Mouse (Mus musculus) heart, adult 2 months (tissue): Measurements from ENCODE around the gene Pex6.

Experiments
- CTCF ChIP-seq: fragments of 200-600 bp; IDR thresholded peaks from 2 replicates; pipeline ENCODE4 v1.8.1; 2022; ENCODE audit warnings: antibody characterized with exemption, mild to moderate bottlenecking, moderate library complexity
- POLR2A ChIP-seq: fragments of 200-500 bp; IDR thresholded peaks from 2 replicates; pipeline ENCODE4 v1.6.1; 2011; ENCODE audit warnings: mild to moderate bottlenecking, low read depth, low read length, control low read depth; ENCODE audit not compliant: insufficient read depth

DNA sequence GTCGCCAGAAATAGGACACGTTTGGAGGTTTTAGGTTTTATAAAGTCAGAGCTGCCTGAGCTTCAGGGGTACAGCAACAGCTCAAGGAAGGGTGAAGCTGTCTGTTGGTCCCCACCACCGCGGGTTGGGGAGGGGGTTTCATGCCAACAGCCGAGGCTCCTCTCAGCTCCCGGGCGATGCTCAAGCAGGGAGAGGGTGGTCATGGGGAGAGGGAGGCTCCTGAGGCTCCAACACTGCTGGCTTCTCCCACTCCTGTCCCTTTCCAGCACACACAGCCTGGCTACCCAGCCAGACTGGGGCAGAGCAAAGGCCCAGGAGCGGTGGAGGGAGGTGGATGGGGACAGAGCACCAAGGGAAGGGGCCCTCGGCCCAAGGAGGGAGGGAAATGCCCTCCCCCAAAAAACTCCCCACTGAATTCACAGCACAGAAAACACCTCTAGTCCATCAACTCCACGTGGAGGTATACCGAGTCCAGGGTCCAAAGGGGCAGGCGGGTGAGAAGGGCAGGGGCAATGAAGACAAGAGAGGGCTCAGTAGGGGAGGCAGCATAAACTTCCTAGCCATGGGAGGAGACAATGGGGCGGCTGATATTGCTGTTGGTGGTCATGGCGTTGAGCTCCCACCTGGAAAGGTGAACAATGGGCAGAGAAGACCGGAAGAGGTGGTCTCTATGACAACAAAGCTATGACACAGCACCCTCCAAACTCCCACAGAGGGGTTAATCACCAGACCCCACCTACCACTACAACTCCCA is 36.6 kb upstream of the Pex6 start:
- TF ChIP-seq CTCF (no peak), POLR2A (no peak)
